Mouse (Mus musculus) liver, embryonic 12.5 days (tissue): ENCODE results near the gene Prtg. TPM values are rescaled to one million over a fixed set of nuclear protein-coding genes. Genes with fewer than 3 reads are reported as not detected.

Source experiments
- ATAC-seq: fragments of 200-750 bp; cut with Nextera tagmentation; 2 replicates; pipeline ENCODE4 v1.8.0; 2017; ENCODE audit warnings: moderate number of reproducible peaks, mild to moderate bottlenecking, moderate library complexity
- H3K27ac ChIP-seq: fragments of 300-500 bp; sonication (generic); 2 replicates; pipeline ENCODE4 v1.5.1; 2016; ENCODE audit warnings: mild to moderate bottlenecking
- H3K27me3 ChIP-seq: fragments of 300-500 bp; sonication (generic); replicated peaks from 2 replicates; pipeline ENCODE4 v1.6.1; 2016; ENCODE audit warnings: mild to moderate bottlenecking, moderate library complexity
- H3K36me3 ChIP-seq: fragments of 300-500 bp; sonication (generic); 2 replicates; pipeline ENCODE4 v1.6.1; 2016; ENCODE audit warnings: mild to moderate bottlenecking, moderate library complexity
- H3K4me1 ChIP-seq: fragments of 300-500 bp; sonication (generic); 2 replicates; pipeline ENCODE4 v1.6.1; 2016
- H3K4me2 ChIP-seq: fragments of 300-500 bp; sonication (generic); 2 replicates; pipeline ENCODE4 v1.6.1; 2016; ENCODE audit warnings: mild to moderate bottlenecking, moderate library complexity
- H3K4me3 ChIP-seq: fragments of 300-500 bp; sonication (generic); 2 replicates; pipeline ENCODE4 v1.5.1; 2016; ENCODE audit warnings: mild to moderate bottlenecking, moderate library complexity
- H3K9ac ChIP-seq: fragments of 300-500 bp; sonication (generic); 2 replicates; pipeline ENCODE4 v1.6.1; 2016; ENCODE audit warnings: mild to moderate bottlenecking, moderate library complexity
- H3K9me3 ChIP-seq: fragments of 300-500 bp; sonication (generic); replicated peaks from 2 replicates; pipeline ENCODE4 v1.6.1; 2016; ENCODE audit warnings: mild to moderate bottlenecking, moderate library complexity
- WGBS: fragments of 180-500 bp; shearing (Covaris S2); methylation state at CpG from one replicate; pipeline ENCODE4 v1.1.7; 2016; ENCODE audit not compliant: insufficient replicate concordance; 5-methylcytosine and 5-hydroxymethylcytosine counted together
- polyA plus RNA-seq: library from polyadenylated mRNA; unstranded; fragments of >200 nt; fragmentation: Nextera tagmentation; extraction: Ambion mirVana; gene quantifications from 2 replicates; pipeline ENCODE4 v1.2.1, GENCODE M21; 2016

Prtg gene
- 0.37 and 0.52 TPM in 2 replicates for polyA plus RNA-seq

- Histone ChIP-seq H3K27ac (no peak within 1 kb of the TSS), H3K27me3 (peaks cover 66% of the 10 kb centered on the region)
Observed at GRCm38 (mm10) chr9:72806731-72807419, at the start of gene Prtg. Gene Prtg (plus strand): TSS chr9:72806874.

GRCm38 (mm10) chr9:72757143-72757542 is 49.5 kb upstream of the Prtg start:
- no peak for ATAC-seq
- H3K36me3 ChIP-seq: no peaks in the 10 kb centered on the region
- H3K27ac ChIP-seq: no peak overlapping the region
- no peaks in the 10 kb centered on the region for H3K27me3 ChIP-seq
- H3K4me2 ChIP-seq: no peak overlapping the region
- H3K9me3 ChIP-seq: no peaks in the 10 kb centered on the region
- WGBS: 56% methylated on average over 5 of the region's 5 CpGs
- no peak overlapping the region for H3K4me3 ChIP-seq
- no peaks in the 10 kb centered on the region for H3K4me1 ChIP-seq
- H3K9ac ChIP-seq: no peak overlapping the region

More at GRCm38 (mm10) chr9:72806731-72807419, at the start of gene Prtg:
- H3K4me3 ChIP-seq: peak within 1 kb of the TSS; percentile 61
- WGBS: under 1% methylated on average over 55 of the region's 57 CpGs
- no peaks in the 10 kb centered on the region for H3K9me3 ChIP-seq
- H3K9ac ChIP-seq: peak within 1 kb of the TSS; percentile 61
- no peaks in the 10 kb centered on the region for H3K36me3 ChIP-seq
- H3K4me2 ChIP-seq: peak within 1 kb of the TSS; percentile 79
- ATAC-seq: peak; percentile 64
- H3K4me1 ChIP-seq: peaks cover 22% of the 10 kb centered on the region; the same call in 1 of the 2 replicates

DNA sequence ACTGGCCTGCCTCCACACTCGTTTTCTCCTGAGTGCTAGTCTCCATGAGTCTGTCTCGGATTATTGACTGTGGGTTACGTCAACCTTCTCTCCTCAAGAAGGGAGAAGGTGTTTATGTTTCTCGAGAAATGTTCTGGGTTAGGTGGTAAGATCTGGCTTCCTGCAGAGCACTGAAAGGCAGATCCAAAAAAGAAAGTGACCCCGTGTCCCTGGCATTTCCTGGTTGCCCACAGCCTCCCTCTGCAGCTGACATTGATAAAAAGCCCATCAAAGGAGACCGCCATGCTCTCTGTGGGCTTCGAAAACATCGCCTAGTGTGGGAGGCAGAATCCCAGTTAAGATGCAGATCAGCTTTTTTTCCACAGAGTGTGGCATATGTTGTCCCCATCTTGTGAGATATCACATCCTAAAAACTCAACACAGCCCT is 48.0 kb upstream of the Prtg start:
- H3K27ac ChIP-seq: no peak overlapping the region
- no peak overlapping the region for H3K9ac ChIP-seq
- H3K9me3 ChIP-seq: no peaks in the 10 kb centered on the region
- no peak overlapping the region for H3K4me3 ChIP-seq
- H3K4me1 ChIP-seq: no peaks in the 10 kb centered on the region
- H3K27me3 ChIP-seq: no peaks in the 10 kb centered on the region
- ATAC-seq: no peak
- 37% methylated on average over 8 of the region's 8 CpGs for WGBS
- no peaks in the 10 kb centered on the region for H3K36me3 ChIP-seq
- H3K4me2 ChIP-seq: no peak overlapping the region

DNA sequence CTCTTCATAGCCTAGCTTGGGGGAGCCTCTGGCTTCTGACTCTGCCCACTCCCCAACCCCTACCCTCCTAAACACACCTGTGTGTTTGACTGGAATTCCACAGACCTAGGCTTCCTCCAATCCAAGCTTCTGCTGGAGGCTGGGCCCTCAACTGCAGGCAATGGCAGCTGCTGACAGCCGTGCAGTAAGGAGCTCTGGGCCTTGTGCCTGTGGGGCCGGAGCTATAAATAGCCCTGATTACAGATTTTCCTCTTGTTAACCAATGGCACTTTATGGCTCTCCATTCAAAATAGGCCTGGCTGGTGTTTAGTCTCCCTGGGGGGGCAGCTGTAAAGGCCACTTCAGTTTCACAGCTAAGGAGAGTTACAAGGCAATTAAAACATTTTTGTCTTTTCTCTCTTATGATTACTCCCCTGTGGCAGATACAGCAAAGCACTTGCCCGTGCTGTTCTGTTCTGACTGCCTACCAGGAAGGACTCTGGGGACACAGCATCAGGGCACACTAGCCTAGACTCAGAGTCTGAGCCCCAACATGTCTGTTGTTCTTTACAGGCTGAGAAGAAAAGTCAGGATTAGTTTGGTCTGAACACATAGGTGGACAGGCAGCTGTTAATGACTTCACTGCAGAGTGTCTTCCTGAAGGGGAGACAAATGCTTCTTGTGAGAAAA is 43.5 kb upstream of the Prtg start:
- 40% methylated on average over 3 of the region's 3 CpGs for WGBS
- Histone ChIP-seq H3K4me1 (peaks cover 7% of the 10 kb centered on the region; the same call in 1 of the 2 replicates), H3K4me2 (no peak overlapping the region), H3K9ac (no peak overlapping the region), H3K27me3 (no peaks in the 10 kb centered on the region), H3K36me3 (no peaks in the 10 kb centered on the region), H3K27ac (no peak overlapping the region), H3K4me3 (no peak overlapping the region), H3K9me3 (no peaks in the 10 kb centered on the region)
- no peak for ATAC-seq

- H3K4me3 ChIP-seq: peak overlapping the region; percentile 43
- ATAC-seq: peak; percentile 54; the same call in 1 of the 2 replicates
- H3K36me3 ChIP-seq: no peaks in the 10 kb centered on the region
- peak overlapping the region; percentile 67 for H3K4me2 ChIP-seq
- H3K27ac ChIP-seq: no peak overlapping the region
- peaks cover 7% of the 10 kb centered on the region; the same call in 1 of the 2 replicates for H3K4me1 ChIP-seq
- no peaks in the 10 kb centered on the region for H3K9me3 ChIP-seq
- 4% methylated on average over 17 of the region's 17 CpGs for WGBS
- no peaks in the 10 kb centered on the region for H3K27me3 ChIP-seq
- H3K9ac ChIP-seq: no peak overlapping the region
Observed at GRCm38 (mm10) chr9:72766789-72767349, 39.8 kb upstream of the Prtg start.

DNA sequence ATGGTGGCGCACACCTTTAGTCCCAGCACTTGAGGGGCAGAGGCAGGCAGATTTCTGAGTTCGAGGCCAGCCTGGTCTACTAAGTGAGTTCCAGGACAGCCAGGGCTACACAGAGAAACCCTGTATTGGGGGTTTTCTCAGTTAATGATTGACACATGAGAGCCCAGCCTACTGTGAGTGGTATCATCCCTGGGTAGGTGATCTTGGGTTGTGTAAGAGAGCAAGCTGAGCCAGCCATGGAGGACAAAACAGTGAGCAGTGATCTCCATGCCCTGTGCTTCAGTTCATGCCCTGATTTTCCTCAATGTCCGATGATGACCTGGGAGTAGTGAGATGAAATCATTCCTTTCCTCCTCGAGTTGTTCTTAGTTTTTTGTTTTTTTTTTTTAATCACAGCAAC is 31.7 kb upstream of the Prtg start:
- H3K36me3 ChIP-seq: no peaks in the 10 kb centered on the region
- 68% methylated on average over 4 of the region's 4 CpGs for WGBS
- 0 out of 2 replicates have a peak, but pooled peaks have one; percentile 30 for ATAC-seq

DNA sequence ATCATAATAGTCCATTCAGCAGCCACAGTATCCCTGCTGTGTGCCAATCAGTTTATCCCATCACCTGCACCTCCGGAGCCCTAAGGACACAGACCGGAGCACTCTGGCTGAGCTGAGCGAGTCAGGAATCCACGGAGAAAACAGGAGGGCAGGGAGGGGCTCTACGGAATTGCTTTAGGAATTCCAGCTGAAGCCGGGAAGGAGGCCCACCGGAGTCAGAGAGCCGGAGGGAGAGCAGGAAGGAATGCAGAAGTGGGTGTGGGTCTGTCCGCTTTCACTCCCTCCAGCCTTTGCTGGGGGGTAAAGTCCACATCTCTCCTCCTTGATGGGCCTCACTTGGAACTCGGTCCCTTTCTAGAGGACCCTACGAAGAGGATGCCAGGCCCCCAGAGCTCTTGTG is 27.7 kb upstream of the Prtg start:
- Histone ChIP-seq H3K9ac (no peak overlapping the region), H3K4me1 (peaks cover 22% of the 10 kb centered on the region), H3K4me3 (no peak overlapping the region), H3K4me2 (no peak overlapping the region), H3K27me3 (peaks cover 2% of the 10 kb centered on the region; the same call in 1 of the 2 replicates), H3K36me3 (no peaks in the 10 kb centered on the region), H3K9me3 (no peaks in the 10 kb centered on the region), H3K27ac (no peak overlapping the region)
- no peak for ATAC-seq
- WGBS: 54% methylated on average over 11 of the region's 11 CpGs

More for the DNA sequence above, 31.7 kb upstream of the Prtg start:
- H3K27me3 ChIP-seq: no peaks in the 10 kb centered on the region
- no peak overlapping the region for H3K4me2 ChIP-seq
- no peak overlapping the region for H3K9ac ChIP-seq
- no peak overlapping the region for H3K4me3 ChIP-seq
- peaks cover 5% of the 10 kb centered on the region; the same call in 1 of the 2 replicates for H3K4me1 ChIP-seq
- H3K9me3 ChIP-seq: no peaks in the 10 kb centered on the region
- no peak overlapping the region for H3K27ac ChIP-seq

DNA sequence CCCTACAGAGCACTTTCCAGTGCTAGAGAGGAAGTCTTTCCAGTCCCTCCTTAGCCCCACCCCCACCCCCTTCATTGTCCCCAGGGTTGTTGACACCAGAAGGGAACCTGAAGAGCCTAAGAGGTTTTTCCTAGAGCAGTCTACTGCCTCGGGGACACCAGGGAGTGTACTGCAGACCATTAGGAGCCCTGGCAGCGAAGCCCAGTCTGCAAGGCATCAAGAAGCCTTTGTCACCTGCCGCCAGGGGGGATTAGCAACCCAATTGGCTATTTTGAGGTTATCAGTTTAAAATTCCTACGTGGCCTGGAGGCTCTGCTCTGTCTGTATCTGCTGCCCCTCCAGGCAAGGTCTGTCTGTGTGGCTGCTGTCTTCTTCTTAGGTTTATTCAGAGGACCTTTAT is 26.9 kb upstream of the Prtg start:
- H3K9ac ChIP-seq: no peak overlapping the region
- peaks cover 22% of the 10 kb centered on the region for H3K4me1 ChIP-seq
- no peak for ATAC-seq
- no peak overlapping the region for H3K4me2 ChIP-seq
- H3K9me3 ChIP-seq: no peaks in the 10 kb centered on the region
- H3K4me3 ChIP-seq: no peak overlapping the region
- H3K27me3 ChIP-seq: peaks cover 2% of the 10 kb centered on the region; the same call in 1 of the 2 replicates
- no peak overlapping the region for H3K27ac ChIP-seq
- 19% methylated on average over 4 of the region's 4 CpGs for WGBS
- no peaks in the 10 kb centered on the region for H3K36me3 ChIP-seq

GRCm38 (mm10) chr9:72780694-72781093 is 26.0 kb upstream of the Prtg start:
- H3K4me3 ChIP-seq: no peak overlapping the region
- 21% methylated on average over 5 of the region's 5 CpGs for whole genome bisulfite sequencing
- peaks cover 2% of the 10 kb centered on the region; the same call in 1 of the 2 replicates for H3K27me3 ChIP-seq

GRCm38 (mm10) chr9:72781466-72781865 is 25.2 kb upstream of the Prtg start:
- Histone ChIP-seq H3K4me3 (no peak overlapping the region), H3K27ac (no peak overlapping the region), H3K9ac (no peak overlapping the region), H3K27me3 (peaks cover 2% of the 10 kb centered on the region; the same call in 1 of the 2 replicates), H3K4me1 (peaks cover 22% of the 10 kb centered on the region), H3K36me3 (no peaks in the 10 kb centered on the region), H3K4me2 (no peak overlapping the region), H3K9me3 (no peaks in the 10 kb centered on the region)
- 22% methylated on average over 4 of the region's 4 CpGs for WGBS
- ATAC-seq: no peak

More at GRCm38 (mm10) chr9:72780694-72781093, 26.0 kb upstream of the Prtg start:
- H3K9me3 ChIP-seq: no peaks in the 10 kb centered on the region
- ATAC-seq: no peak
- no peak overlapping the region for H3K9ac ChIP-seq
- H3K4me1 ChIP-seq: peaks cover 22% of the 10 kb centered on the region
- no peak overlapping the region for H3K27ac ChIP-seq
- no peaks in the 10 kb centered on the region for H3K36me3 ChIP-seq
- no peak overlapping the region for H3K4me2 ChIP-seq

- Histone ChIP-seq H3K36me3 (no peaks in the 10 kb centered on the region), H3K27me3 (peaks cover 2% of the 10 kb centered on the region; the same call in 1 of the 2 replicates), H3K9ac (no peak overlapping the region), H3K4me1 (peaks cover 22% of the 10 kb centered on the region), H3K9me3 (no peaks in the 10 kb centered on the region), H3K4me2 (no peak overlapping the region), H3K27ac (no peak overlapping the region), H3K4me3 (no peak overlapping the region)
- 40% methylated on average over 8 of the region's 8 CpGs for WGBS
- no peak for ATAC-seq
Observed at GRCm38 (mm10) chr9:72782121-72782520, 24.6 kb upstream of the Prtg start.

GRCm38 (mm10) chr9:72787732-72788131 is 18.9 kb upstream of the Prtg start:
- no peaks in the 10 kb centered on the region for H3K27me3 ChIP-seq
- H3K36me3 ChIP-seq: no peaks in the 10 kb centered on the region
- no peak overlapping the region for H3K4me3 ChIP-seq
- WGBS: 86% methylated on average over 1 of the region's 1 CpGs
- no peak for ATAC-seq
- H3K9me3 ChIP-seq: no peaks in the 10 kb centered on the region
- H3K9ac ChIP-seq: no peak overlapping the region
- H3K4me2 ChIP-seq: no peak overlapping the region
- peaks cover 12% of the 10 kb centered on the region for H3K4me1 ChIP-seq
- H3K27ac ChIP-seq: no peak overlapping the region
